Mouse (Mus musculus) cerebral cortex, adult 2 months (tissue): ENCODE measurements around the gene Myo16.

Experiments
- WGBS: fragments of 180-500 bp; shearing (Covaris S2); methylation state at CpG from one replicate; pipeline ENCODE4 v1.1.7; 2018; 5-methylcytosine and 5-hydroxymethylcytosine counted together

Myo16 gene

GRCm38 (mm10) chr8:10474446-10474845, 320.7 kb downstream of the Myo16 start:
- WGBS: 42% methylated on average over 3 of the region's 3 CpGs

- WGBS: 68% methylated on average over 10 of the region's 10 CpGs
Observed at GRCm38 (mm10) chr8:10479059-10479458, 325.3 kb downstream of the Myo16 start.

- WGBS: 82% methylated on average over 8 of the region's 8 CpGs
Observed at GRCm38 (mm10) chr8:10480850-10481249, 327.1 kb downstream of the Myo16 start.

- 88% methylated on average over 5 of the region's 5 CpGs for WGBS
Observed at GRCm38 (mm10) chr8:10482064-10482463, 328.4 kb downstream of the Myo16 start.

- WGBS: 73% methylated on average over 1 of the region's 1 CpGs
Observed at GRCm38 (mm10) chr8:10482880-10483279, 329.2 kb downstream of the Myo16 start.

GRCm38 (mm10) chr8:10483841-10484240, 330.1 kb downstream of the Myo16 start:
- 49% methylated on average over 5 of the region's 5 CpGs for WGBS

GRCm38 (mm10) chr8:10489738-10490419, 336.2 kb downstream of the Myo16 start:
- 36% methylated on average over 10 of the region's 10 CpGs for WGBS

- WGBS: 69% methylated on average over 2 of the region's 2 CpGs
Observed at GRCm38 (mm10) chr8:10490420-10490784, 336.7 kb downstream of the Myo16 start.

- whole genome bisulfite sequencing: 68% methylated on average over 6 of the region's 6 CpGs
Observed at GRCm38 (mm10) chr8:10490874-10491273, 337.2 kb downstream of the Myo16 start.

GRCm38 (mm10) chr8:10499846-10500245, 346.1 kb downstream of the Myo16 start:
- 63% methylated on average over 8 of the region's 8 CpGs for WGBS

- 87% methylated on average over 6 of the region's 6 CpGs for WGBS
Observed at GRCm38 (mm10) chr8:10500465-10500864, 346.8 kb downstream of the Myo16 start.

GRCm38 (mm10) chr8:10501750-10502149, 348.0 kb downstream of the Myo16 start:
- WGBS: 97% methylated on average over 3 of the region's 3 CpGs

GRCm38 (mm10) chr8:10512105-10512504, 358.4 kb downstream of the Myo16 start:
- 67% methylated on average over 3 of the region's 3 CpGs for WGBS

- WGBS: 84% methylated on average over 8 of the region's 8 CpGs
Observed at GRCm38 (mm10) chr8:10517381-10517780, 363.7 kb downstream of the Myo16 start.

- 81% methylated on average over 7 of the region's 7 CpGs for WGBS
Observed at GRCm38 (mm10) chr8:10519276-10519675, 365.6 kb downstream of the Myo16 start.

- 63% methylated on average over 4 of the region's 4 CpGs for WGBS
Observed at GRCm38 (mm10) chr8:10521463-10521862, 367.8 kb downstream of the Myo16 start.

- WGBS: 45% methylated on average over 4 of the region's 4 CpGs
Observed at GRCm38 (mm10) chr8:10525686-10526085, 372.0 kb downstream of the Myo16 start.

GRCm38 (mm10) chr8:10526616-10527015, 372.9 kb downstream of the Myo16 start:
- 45% methylated on average over 5 of the region's 5 CpGs for WGBS

GRCm38 (mm10) chr8:10534619-10535286, 381.0 kb downstream of the Myo16 start:
- WGBS: 47% methylated on average over 16 of the region's 16 CpGs

- 32% methylated on average over 6 of the region's 6 CpGs for WGBS
Observed at GRCm38 (mm10) chr8:10538319-10538718, 384.6 kb downstream of the Myo16 start.

- WGBS: 44% methylated on average over 4 of the region's 4 CpGs
Observed at GRCm38 (mm10) chr8:10539665-10540064, 386.0 kb downstream of the Myo16 start.

GRCm38 (mm10) chr8:10545890-10546289, 392.2 kb downstream of the Myo16 start:
- WGBS: 48% methylated on average over 3 of the region's 3 CpGs

- WGBS: 57% methylated on average over 8 of the region's 8 CpGs
Observed at GRCm38 (mm10) chr8:10546519-10546918, 392.8 kb downstream of the Myo16 start.
